Mouse (Mus musculus): ENCODE measurements around the gene Snx11.

Gene Snx11

DNA sequence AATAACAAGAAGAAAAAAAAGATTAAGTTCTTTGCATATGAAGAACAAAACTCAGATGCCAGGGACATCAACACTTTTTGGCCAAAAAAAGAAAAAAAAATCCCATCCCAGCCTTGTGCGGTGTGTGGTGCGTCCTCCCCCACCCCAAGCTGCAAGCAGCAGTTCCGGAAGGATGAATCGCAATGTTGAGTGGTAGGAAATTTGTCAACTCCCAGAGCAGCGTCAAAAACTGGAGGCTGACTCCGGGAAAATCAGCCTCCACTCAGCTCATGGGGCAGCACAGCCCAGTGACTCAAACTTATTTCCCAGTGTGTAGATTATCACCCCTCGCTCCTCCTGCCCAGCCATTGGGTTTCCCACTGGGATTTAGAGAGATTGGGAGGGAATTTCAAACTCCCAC, 15.4 kb downstream of the Snx11 start:
- no peak for DNase-seq

DNA sequence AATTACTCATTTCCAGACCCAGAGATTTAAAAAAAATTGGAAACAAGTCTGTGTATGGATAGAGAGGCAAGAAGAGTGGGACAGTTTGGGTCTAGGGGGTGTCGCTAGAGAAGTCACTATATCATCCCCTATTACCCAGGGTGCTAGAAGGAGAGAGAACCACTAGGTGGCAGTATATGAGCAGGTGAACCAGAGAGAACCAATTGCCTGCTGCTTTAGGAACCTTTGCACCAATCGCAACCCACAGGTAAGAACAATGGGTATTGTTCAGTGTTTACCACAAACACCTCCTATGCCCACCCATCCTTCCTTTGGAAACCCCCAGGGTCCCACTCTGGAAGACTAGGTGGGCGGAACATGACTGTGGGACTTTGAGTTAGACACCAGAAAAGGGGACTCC, 17.3 kb downstream of the Snx11 start:
- peak; percentile 56 to 77 for DNase-seq

DNA sequence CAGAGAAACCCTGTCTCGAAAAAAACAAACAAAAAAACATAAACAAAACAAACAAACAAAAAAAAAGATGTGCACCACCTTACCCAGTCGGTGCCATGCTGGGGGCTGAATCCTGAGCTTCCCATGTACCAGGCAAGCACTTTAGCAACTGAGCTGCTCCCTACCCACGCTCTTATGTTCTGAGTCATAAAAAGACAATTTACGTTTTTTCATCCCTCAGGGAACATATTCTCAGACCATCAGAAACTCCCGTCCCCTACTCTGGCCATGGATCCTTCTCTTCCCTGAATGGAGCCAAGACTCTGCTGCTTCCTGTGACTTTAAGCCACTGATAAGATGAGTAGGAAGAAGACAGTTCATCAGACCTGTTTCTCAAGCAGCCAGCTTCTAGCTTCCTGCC, 19.0 kb downstream of the Snx11 start:
- DNase-seq, result no peak

DNA sequence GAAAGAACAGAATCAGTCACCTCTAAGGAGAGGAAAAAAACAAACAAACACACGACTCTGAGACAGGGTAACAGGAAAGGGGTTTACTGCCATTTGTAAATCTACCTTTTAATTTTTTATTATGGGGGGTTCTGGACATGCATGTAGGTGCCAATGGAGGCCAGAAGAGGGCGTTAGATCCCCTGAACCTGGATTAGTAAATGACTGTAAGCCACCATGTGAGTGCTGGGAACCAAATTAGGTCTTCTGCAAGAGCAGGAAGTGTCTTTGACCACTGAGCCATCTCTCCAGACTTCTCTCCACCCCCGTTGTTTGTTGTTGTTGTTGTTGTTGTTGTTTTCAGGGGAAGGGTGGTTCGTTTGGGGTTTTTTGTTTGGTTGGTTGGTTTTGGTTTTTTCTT, 19.9 kb downstream of the Snx11 start:
- DNase-seq, result no peak

DNA sequence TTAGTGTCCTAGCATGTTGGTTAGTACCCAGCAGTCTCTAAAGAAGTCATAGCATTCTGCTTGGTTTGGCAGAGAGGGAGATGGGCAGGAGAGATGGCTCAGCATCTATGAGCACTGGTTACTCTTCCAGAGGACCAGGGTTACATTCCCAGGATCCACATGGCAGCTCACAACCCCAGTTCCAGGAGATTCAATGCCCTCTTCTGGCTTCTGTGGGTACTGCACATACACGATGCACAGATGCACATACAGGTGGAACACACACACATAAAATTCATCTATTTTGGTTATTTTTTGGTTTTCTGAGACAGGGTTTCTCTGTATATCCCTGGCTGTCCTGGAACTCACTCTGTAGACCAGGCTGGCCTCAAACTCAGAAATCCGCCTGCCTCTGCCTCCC, 22.1 kb downstream of the Snx11 start:
- DNase-seq, result no peak

DNA sequence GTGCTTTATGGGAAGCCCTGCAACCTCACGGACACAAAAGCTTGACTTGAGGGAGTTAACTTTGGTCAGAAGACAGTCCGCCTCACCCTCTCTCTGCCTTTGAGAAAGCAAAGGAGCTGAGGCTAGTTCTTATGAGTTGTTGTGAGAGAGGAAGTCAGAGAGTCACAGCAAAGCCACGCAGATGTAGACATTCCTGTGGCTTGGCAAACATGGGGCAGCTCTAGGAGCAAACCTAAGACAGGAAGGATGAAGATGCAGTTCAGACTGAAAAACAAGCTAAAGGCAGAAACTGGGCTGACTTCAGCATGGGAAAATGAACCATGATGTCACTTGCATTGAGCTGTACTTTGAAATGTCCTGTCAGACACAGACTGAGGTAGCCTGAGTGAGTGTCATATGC, 29.8 kb downstream of the Snx11 start:
- DNase-seq, result no peak

DNA sequence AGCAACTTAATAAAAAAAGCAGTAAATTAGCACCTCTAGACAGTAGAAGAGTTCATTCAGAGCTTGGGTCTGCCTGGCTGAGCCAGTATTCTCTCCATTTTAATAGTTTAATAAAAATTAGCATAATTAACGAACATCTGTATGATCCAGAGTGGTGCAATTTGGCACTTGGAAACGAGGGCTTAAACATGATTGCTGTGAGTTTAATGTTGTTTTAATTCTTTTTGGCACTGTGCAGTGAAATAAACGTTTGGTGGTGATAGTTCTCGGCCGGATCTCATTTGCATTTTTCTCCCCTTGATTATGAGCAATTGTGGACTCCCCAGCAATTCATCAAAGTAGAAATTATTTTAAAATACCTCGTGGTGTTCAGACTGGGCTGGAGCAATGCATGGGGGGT, 30.7 kb downstream of the Snx11 start:
- DNase-seq, result no peak

DNA sequence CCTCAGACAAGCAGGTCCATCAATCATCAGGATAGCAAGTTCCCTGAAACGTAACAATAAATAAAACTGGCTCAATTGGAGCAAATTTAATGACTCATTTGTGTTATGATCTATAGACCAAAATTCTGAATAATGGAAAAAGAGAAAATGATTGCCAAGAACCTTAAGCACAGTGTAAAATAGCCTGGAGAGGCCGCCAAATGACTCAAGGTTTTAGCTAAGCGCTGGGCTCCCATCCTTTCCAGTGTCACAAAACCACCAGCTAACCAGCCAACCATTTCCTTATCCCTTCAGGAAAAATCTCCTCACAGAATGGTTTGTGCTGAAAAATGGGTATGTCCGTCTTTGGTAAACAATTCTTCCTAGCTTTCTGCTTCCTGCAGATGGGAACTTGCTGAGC, 33.5 kb downstream of the Snx11 start:
- DNase-seq, result no peak

DNA sequence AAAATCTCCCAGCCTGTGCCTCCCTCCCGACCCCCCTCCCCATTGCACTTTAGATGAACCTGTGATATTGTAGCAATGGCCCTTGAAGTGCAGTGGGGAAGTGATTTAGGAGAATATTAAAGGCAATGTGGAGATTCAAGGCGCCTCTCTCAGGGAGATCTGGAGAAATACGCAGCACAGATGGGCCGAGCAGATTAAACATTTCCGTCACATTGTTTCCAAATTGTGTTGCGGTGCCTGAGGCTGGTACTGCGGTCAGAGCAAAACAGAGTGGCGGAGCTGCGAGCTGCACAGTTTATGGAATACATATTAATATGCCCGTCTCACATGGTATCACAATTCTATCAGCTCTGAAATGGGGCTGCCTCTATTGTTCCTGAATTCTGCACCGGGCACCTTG, 34.4 kb downstream of the Snx11 start:
- no peak for DNase-seq

DNA sequence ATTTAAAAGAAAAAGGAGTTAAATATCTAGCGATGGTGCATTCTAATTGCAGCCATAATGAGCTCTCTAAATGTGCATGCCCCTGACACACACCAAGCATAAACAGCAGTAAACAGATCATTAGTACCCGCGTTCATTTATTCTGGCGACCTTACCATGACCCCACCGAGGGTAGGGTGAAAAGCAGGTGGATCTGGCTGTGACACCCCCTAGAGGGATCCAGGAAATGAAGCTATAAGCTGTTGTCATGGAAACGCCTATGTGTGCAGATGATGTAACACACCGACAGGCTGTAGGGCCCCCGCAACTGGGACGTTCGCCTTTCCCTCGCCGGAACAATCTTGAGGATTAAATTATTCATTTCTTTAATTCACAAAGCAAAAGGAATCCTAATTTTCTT, 35.4 kb downstream of the Snx11 start:
- no peak for DNase-seq

DNA sequence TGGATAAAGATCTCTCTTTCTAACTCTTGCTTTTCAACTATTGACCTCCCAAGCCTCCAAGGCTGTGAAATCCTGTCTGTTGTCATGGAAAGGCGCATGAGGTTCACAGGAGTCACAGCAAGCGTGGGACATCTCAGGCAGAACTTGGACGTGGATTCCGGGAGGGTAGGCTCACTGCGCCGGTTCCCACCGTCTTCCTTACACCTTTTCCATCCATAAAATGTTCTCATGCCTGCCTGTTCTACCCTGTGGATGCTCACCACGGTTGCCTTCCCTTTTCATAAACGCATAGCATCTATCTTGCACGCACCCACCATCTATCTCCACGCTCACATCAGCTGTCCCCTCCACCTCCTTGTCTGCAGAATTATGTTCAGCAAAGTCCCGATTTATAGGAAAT, 36.6 kb downstream of the Snx11 start:
- DNase-seq, result no peak

DNA sequence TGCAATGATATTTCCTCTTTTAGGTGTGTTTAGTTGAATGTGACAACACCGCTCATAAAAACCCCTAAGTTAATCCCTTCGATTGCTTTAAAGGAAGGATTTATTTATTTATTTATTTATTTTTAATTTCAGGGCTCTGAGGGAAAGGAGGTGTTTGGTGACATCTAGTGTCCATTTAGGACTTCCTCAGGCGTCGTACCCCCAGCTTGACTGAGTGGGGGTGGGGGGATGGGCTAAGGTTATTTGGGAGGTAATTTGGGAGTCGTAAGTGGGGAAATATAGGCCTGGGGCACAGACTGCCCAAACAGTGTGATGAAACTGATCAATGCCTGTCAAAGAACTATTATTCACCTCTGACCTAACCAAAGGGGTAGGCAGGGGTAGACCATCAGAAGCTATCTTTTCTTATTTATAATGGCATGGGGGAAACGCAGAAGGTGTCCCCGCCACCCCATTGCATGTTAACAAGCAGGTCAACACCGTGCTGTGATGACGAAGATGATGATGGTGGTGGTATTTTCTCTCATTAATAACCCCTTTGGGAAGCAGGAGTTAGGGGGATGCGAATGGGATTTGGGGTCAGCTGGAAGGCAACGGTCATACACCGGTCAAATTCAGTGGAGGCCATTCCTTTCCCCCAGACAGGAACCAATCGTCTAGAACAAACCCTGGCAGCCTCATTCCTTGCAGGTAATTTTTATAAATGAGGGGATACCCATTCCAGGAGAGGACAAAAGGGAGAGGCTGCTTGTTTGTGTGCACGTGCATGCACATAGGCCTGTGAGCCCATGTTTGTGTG, 39.5 kb downstream of the Snx11 start:
- DNase-seq, result no peak

DNA sequence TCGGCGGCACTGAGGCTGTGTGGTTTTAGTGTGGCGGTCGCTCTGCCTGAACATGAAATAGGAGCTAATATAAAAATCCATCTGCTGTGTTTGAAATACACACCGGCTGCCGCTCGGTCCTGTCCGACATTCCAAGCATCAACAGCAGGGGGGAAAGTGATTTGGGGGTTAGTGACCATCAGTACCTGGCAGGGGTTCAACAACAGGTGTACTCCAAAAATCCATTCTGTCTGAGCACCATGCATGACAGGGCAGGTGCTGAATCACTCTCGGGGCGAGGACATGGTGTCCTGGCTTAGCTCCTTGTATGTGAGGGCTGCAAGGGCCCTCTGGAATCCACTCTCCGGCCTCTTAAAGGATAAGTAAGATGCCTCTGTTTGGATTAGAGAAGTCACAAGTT, 41.0 kb downstream of the Snx11 start:
- no peak for DNase-seq

DNA sequence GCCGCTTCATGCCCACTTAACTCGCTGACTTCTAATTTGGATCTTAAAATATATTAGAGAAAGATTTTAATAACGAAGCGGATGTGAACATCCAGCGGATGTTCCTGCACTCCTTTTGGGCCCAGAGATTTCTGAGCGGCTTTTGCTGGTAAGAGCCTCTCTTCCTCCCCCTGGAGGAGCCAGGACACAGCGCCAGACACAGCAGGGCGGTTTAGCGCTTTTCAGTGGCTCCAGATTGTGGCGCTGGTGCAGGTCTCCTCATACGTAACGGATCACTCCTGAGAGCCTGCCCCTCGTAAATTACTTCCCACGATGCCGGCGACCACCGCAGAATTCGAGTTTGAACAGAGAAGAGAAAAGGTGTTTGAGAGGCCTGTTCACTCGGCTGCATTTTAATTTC, 41.5 kb downstream of the Snx11 start:
- DNase-seq, result peak; percentile 51 to 79

DNA sequence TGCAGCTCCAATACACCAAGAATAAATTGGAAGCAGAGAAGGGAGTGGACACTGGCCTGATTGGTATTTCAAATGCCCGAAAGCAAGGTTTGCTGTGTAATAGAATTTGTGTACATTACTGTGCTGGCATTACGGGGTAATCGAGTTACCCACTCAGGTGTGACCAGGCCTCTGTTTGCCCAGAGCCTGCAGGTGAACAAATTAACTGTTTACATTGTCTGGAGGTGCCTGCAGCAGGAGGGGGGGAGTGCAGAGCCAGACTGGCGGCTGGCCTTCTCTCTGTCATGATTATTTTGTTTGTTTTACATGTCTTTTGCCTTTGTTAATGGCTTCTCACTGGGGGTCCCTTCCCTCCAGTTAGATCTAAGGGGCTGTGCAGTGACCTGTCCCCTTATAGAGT, 44.7 kb downstream of the Snx11 start:
- DNase-seq, result peak; percentile 16 to 24

DNA sequence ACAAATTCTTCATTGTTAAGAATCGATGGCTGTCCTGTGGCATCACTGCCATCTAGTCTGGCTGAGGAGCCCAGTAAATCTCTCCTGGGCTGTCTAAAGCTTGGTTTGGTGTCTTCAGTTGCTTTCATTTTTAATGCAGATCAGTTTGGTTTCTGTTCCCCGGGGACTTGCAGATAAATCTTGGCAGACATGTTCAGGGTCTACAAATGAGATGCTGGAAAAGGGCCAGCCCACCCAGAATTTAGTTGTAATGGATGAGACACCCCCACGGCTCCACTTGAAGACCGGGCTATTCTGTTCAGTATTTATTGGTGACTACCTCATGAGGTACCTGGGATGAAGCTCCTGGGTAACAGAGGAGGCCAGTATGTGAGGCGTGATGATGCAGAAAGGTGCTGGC, 47.0 kb downstream of the Snx11 start:
- DNase-seq, result no peak

DNA sequence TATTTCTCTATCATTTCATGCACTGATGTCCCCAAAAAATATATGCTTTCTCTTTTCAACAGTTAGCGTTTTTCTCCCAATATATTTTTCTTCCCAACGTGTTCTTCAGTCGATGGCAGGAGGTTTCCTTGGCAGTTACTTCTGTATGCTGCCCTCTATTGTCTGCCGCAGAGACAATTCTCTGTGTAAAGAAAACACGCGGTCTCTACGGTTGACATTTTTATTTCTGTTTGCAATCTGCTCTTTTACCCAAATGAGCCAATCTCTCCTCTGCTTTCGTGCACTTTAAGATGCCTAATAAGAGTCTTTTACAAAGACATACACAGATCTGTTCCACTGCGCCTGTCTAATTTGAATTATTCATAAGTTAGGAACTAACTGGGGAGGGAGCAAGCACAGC, 47.9 kb downstream of the Snx11 start:
- no peak for DNase-seq

DNA sequence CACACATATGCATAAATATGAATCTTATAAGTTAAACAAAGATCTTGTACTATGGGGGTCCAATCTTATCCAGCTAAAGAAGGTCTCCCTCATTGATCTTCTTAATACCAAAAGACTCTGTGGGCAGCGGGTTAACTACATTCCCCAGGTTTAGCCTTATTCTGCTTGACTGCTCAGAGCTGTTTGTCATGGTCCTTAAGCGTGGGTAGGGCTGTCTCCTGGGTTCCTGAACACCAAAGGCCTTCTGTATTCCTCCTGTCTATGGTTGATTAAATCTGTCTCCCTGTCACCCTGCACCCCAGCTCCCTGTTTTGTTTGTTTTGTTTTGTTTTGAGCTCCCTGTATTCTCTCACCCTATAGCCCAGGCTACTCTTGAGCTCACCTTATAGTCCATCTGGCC, 48.8 kb downstream of the Snx11 start:
- no peak for DNase-seq

DNA sequence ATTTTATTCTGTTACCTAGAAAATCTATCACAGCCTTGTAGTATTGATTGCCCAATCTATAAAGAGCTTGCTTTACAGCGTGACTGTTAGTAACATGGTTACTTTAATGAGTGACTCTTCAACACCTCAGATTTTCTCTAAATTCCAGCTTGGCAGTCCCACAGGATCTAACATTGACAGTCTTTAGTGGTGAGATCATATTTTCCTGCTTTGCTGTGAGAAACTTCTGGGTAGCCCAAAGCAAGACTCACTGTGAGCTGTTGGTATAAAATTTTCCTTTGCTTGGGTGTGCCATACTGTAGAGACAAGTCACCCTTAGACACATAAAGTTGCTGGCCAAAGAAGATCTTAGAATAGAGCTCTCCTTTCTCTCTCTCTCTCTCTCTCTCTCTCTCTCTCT, 51.5 kb downstream of the Snx11 start:
- DNase-seq, result no peak

DNA sequence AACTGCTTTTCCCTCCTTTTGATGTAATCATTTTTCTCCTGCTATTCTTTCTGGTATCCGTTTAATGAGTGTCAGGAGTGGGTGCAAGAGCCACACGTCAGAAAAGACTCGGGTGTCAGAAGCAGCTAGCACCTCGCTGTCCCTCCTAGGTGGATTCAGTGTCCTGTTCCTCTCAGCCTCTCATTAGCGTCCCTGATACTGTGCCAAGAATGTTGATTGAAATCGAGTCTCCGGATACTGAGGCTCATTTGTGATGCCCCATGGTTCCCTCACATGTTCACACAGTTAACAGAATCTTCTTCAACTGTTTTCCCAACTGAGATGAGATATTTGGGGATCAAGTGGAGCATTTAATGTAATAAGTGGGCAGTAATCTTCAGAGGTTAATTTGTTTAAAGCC, 58.8 kb downstream of the Snx11 start:
- no peak for DNase-seq
